Mouse (Mus musculus): ENCODE measurements around the gene Klf3.

DNA sequence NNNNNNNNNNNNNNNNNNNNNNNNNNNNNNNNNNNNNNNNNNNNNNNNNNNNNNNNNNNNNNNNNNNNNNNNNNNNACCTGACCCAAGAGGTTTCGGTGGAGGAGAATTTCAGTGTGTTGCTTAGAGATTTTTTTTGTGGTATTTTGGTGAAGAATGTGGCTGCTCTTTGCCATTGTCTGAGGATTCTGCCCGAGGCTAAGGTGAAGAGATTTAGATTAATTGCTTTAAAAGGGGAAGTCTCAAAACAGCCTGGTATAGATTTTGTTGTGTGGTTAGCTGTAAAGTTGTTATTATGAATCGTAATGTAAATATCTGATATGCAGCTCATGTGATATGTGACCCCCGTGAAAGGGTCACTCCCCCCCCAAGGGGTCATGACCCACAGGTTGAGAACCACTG, 5.0 kb upstream of the Klf3 start:
- no peak for TF ChIP-seq CTCF (conservative IDR thresholded peaks at IDR 0.05; ENCODE audit: insufficient read depth, insufficient read length, low read depth, low read length)
- TF ChIP-seq POLR2A (IDR thresholded peaks at IDR 0.05; ENCODE audit: low read depth, low read length), result no peak
